Mouse (Mus musculus) embryonic facial prominence, embryonic 11.5 days (tissue): ENCODE data around the gene Copg2. TPM values are rescaled to one million over a fixed set of nuclear protein-coding genes. Genes with fewer than 3 reads are reported as not detected.
A peak's percentile ranks its signal among the peaks of the same experiment; 100 is the strongest.
"Not testable (repeated sequence)": the region's sequence is repeated elsewhere in the genome, so short reads cannot be mapped to it uniquely, and the experiment has no call there.

ENCODE experiments used
- ATAC-seq: fragments of 200-750 bp; cut with Nextera tagmentation; replicated peaks from 2 replicates; pipeline ENCODE4 v1.8.0; 2017; ENCODE audit warnings: low read depth; ENCODE audit not compliant: insufficient number of reproducible peaks, low FRiP score, low TSS enrichment
- DNase-seq: peaks from one replicate; pipeline ENCODE4 v3.0.0-alpha.2; 2015; ENCODE audit warnings: low spot score
- H3K27ac ChIP-seq: fragments of 300-500 bp; sonication (generic); replicated peaks from 2 replicates; pipeline ENCODE4 v1.5.1; 2014; ENCODE audit warnings: mild to moderate bottlenecking, low read depth, low read length, control low read depth
- H3K27me3 ChIP-seq: fragments of 300-500 bp; sonication (generic); 2 replicates; pipeline ENCODE4 v1.6.1; 2014; ENCODE audit warnings: mild to moderate bottlenecking, low read length, moderate library complexity, mixed read lengths; ENCODE audit not compliant: control insufficient read depth, insufficient read depth
- H3K36me3 ChIP-seq: fragments of 300-500 bp; sonication (generic); replicated peaks from 2 replicates; pipeline ENCODE4 v1.6.1; 2014; ENCODE audit warnings: low read depth, mild to moderate bottlenecking, low read length, moderate library complexity, mixed read lengths; ENCODE audit not compliant: control insufficient read depth, insufficient read depth
- H3K4me1 ChIP-seq: fragments of 300-500 bp; sonication (generic); 2 replicates; pipeline ENCODE4 v1.6.1; 2014; ENCODE audit warnings: low read length, mixed read lengths; ENCODE audit not compliant: control insufficient read depth, insufficient read depth
- H3K4me2 ChIP-seq: fragments of 300-500 bp; sonication (generic); 2 replicates; pipeline ENCODE4 v1.6.1; 2014; ENCODE audit warnings: low read depth, mild to moderate bottlenecking, control low read depth, low read length, moderate library complexity
- H3K4me3 ChIP-seq: fragments of 300-500 bp; sonication (generic); 2 replicates; pipeline ENCODE4 v1.5.1; 2014; ENCODE audit warnings: low read depth, low read length, control low read depth
- H3K9ac ChIP-seq: fragments of 300-500 bp; sonication (generic); replicated peaks from 2 replicates; pipeline ENCODE4 v1.6.1; 2014; ENCODE audit warnings: mild to moderate bottlenecking, control low read depth, low read length
- H3K9me3 ChIP-seq: fragments of 300-500 bp; sonication (generic); replicated peaks from 2 replicates; pipeline ENCODE4 v1.6.1; 2016; ENCODE audit warnings: mild to moderate bottlenecking, low read length, inconsistent platforms, mixed read lengths; ENCODE audit not compliant: control insufficient read depth
- WGBS: fragments of 180-500 bp; shearing (Covaris S2); extraction: QIAGEN DNeasy Blood & Tissue Kit; methylation state at CpG from one replicate; pipeline ENCODE4 v1.1.7; 2014; 5-methylcytosine and 5-hydroxymethylcytosine counted together
- polyA plus RNA-seq: library from polyadenylated mRNA; unstranded; fragments of >200 nt; fragmentation: Nextera tagmentation; extraction: Ambion mirVana; gene quantifications from 2 replicates; pipeline ENCODE4 v1.2.1, GENCODE M21; 2014

Copg2 gene
- polyA plus RNA-seq, 1 experiment from 2014 or later, result 33.8 TPM

DNA sequence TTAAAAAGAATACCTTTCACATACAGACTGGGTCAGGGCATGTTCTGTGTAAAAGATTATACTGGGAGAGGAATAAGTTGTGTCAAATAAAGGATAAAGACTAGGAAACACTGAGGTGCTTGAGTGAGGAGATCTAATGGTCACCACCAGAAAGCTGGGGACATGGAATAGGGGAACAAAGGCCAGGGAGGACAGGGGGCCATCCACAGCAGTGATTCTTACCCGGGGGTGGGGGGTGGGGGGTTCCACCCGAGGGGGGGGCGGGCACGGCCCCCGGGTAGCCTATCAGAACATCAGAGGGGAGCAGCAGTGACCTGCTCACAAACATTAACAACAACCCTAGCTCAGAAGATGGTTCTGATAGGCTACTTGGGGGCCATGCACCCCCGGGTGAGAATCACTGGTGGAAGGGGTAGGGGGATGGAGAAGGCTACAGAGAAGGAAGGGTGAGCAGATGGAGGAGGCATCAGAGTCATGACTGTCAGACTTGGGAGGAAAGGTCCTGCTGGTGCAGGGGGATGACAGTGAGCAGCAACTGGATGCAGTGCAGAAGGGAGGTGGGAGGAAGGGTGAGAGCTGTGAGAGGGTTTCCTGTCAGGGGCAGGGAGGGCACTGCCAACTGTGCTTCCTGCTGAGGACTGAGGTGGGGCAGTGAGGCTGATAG is 92.1 kb downstream of the Copg2 start:
- H3K9me3 ChIP-seq, H3K27ac ChIP-seq, H3K36me3 ChIP-seq, H3K4me1 ChIP-seq, H3K9ac ChIP-seq, H3K27me3 ChIP-seq, H3K4me3 ChIP-seq, H3K4me2 ChIP-seq: not testable (repeated sequence)
- peak; percentile 4 for DNase-seq
- 79% methylated on average over 6 of the region's 6 CpGs for WGBS
- peak; percentile 87 for ATAC-seq

- not testable (repeated sequence) for H3K27ac ChIP-seq, DNase-seq, H3K4me3 ChIP-seq, H3K36me3 ChIP-seq, H3K27me3 ChIP-seq, H3K9ac ChIP-seq, H3K4me2 ChIP-seq, H3K4me1 ChIP-seq, H3K9me3 ChIP-seq
- WGBS, result 89% methylated on average over 7 of the region's 7 CpGs
- ATAC-seq, result 0 out of 2 replicates have a peak, but pooled peaks have one; percentile 39
Measured at GRCm38 (mm10) chr6:30802915-30803314, 93.7 kb downstream of the Copg2 start.

DNA sequence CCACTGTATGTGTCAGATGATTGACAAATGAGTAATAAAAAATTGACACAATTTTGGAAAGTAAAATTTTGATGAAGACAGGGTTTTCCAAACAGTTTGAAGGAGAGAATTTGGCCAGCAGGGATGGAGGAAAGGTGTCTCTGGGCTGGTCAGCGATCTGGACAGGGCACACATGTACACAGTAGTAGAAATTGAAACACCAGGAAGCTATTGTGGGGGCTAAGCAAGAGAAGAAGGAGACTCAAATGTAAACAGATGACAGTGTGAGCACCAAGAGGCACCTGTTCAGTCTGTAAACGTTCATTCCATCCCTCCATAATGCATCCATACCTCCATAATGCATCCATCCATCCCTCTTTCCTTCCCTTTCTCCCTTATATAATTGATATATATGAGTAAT is 145.4 kb downstream of the Copg2 start:
- Histone ChIP-seq H3K9me3 (no peaks in the 10 kb centered on the region), H3K4me3 (no peak overlapping the region), H3K27me3 (no peaks in the 10 kb centered on the region), H3K4me1 (no peaks in the 10 kb centered on the region), H3K36me3 (peaks cover 8% of the 10 kb centered on the region), H3K4me2 (no peak overlapping the region), H3K9ac (no peak overlapping the region), H3K27ac (no peak overlapping the region)
- no peak for DNase-seq
- 84% methylated on average over 2 of the region's 2 CpGs for WGBS
- ATAC-seq, result no peak

DNA sequence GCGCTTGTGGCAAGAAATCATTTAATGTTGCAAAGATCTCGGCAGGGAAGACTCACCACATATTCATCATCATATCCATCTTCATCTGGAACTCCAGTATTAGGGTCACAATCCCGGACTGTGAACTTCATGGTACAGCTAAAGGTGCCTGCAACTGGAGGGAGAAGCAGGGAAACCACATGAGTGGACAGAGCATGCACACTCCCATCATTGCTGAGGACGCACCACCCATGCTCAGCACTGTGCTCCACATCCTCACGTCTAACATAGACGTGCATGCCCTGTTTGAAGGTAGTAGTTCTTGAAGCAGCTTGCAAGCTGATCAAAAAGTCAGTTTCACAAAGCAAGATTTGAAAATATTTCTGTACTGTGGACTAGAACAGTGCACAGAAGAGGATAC is 146.1 kb downstream of the Copg2 start:
- Histone ChIP-seq H3K4me3 (no peak overlapping the region), H3K27me3 (no peaks in the 10 kb centered on the region), H3K27ac (no peak overlapping the region), H3K36me3 (peaks cover 8% of the 10 kb centered on the region), H3K4me1 (no peaks in the 10 kb centered on the region), H3K4me2 (no peak overlapping the region), H3K9ac (no peak overlapping the region), H3K9me3 (no peaks in the 10 kb centered on the region)
- no peak for DNase-seq
- no peak for ATAC-seq
- WGBS, result 80% methylated on average over 6 of the region's 6 CpGs

- no peak overlapping the region for H3K4me3 ChIP-seq
- no peak for DNase-seq
- H3K4me2 ChIP-seq, result no peak overlapping the region
- 62% methylated on average over 1 of the region's 1 CpGs for WGBS
- H3K27ac ChIP-seq, result 0 out of 2 replicates have a peak overlapping the region, but pooled peaks have one; percentile 8
- H3K9me3 ChIP-seq, result no peaks in the 10 kb centered on the region
- no peaks in the 10 kb centered on the region for H3K4me1 ChIP-seq
- peaks cover 8% of the 10 kb centered on the region for H3K36me3 ChIP-seq
- no peaks in the 10 kb centered on the region for H3K27me3 ChIP-seq
- peak; percentile 70; the same call in 1 of the 2 replicates for ATAC-seq
- no peak overlapping the region for H3K9ac ChIP-seq
Measured at GRCm38 (mm10) chr6:30749892-30750291, 146.7 kb downstream of the Copg2 start.

DNA sequence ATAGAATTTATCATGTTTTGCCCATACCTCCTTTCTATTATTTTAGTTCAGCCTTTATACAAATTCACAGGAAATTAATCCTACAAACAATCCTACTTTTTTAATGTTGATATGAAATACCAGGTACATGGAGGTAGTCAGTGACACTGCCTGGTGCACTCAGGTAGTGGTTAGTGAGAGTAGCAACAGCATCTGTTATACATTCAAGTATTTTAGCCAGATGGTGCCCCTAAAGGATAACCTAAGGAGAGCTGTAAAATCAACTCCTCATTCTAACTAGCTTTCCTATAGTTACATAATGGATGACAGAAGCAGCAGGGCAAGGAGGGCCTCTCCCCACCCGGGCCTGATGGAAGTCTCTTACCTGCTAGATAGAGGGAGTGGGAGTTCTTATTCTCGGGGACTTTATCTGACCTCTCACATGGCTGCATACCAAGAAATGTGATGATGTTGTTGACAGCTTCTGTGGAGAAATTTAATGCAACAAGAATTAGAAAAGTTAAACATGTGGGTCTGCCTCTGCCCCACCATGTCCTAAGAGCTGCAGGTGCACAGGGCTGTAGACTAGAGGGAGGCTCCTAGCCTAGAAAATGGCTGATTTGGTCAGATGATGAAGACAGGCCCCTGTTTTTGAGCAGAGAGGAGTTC is 147.4 kb downstream of the Copg2 start:
- Histone ChIP-seq H3K27ac (no peak overlapping the region), H3K4me3 (no peak overlapping the region), H3K27me3 (no peaks in the 10 kb centered on the region), H3K9ac (no peak overlapping the region), H3K36me3 (peaks cover 8% of the 10 kb centered on the region), H3K4me2 (no peak overlapping the region), H3K9me3 (no peaks in the 10 kb centered on the region), H3K4me1 (no peaks in the 10 kb centered on the region)
- WGBS, result 34% methylated on average over 2 of the region's 2 CpGs
- DNase-seq, result no peak
- ATAC-seq, result peak; percentile 65; the same call in 1 of the 2 replicates

GRCm38 (mm10) chr6:30748358-30748910 is 148.2 kb downstream of the Copg2 start:
- peaks cover 8% of the 10 kb centered on the region for H3K36me3 ChIP-seq
- no peaks in the 10 kb centered on the region for H3K4me1 ChIP-seq
- no peak overlapping the region for H3K27ac ChIP-seq
- DNase-seq (no peak), ATAC-seq (no peak)
- 70% methylated on average over 6 of the region's 6 CpGs for WGBS
- H3K9me3 ChIP-seq, result no peaks in the 10 kb centered on the region
- H3K27me3 ChIP-seq, result no peaks in the 10 kb centered on the region
- H3K9ac ChIP-seq, result no peak overlapping the region
- no peak overlapping the region for H3K4me2 ChIP-seq
- H3K4me3 ChIP-seq, result no peak overlapping the region
